Mouse (Mus musculus): ENCODE data around the gene Chtf18. TPM values are rescaled to one million over a fixed set of nuclear protein-coding genes. Genes with fewer than 3 reads are reported as not detected.

Chtf18 gene
- polyA plus RNA-seq, 1 experiment from 2014 or later: 5.8 TPM

DNA sequence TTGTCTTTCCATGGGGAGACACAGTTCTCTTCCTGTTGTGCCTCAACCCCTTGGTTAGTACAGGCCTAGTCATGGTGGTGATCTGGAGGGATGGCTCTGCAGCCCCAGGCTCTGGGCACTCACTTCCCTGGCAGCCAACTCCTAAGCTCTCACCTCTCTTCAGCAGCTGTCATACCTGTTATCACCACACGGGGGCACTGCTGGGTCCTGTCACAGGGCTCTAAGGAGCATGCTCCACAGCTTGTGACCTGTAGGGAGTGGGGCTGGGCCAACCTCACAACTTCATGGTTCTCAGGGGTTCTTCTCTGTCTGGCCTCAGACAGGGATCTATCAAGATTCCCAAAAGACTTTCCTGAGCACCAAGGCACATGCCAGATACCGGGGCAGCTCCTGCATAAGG, 4.9 kb upstream of the Chtf18 start:
- Histone ChIP-seq H3K4me1 (peaks cover 19% of the 10 kb centered on the region), H3K27me3 (replicated peaks) (no peaks in the 10 kb centered on the region), H3K4me3 (replicated peaks) (no peak overlapping the region), H3K9ac (replicated peaks) (no peak overlapping the region), H3K27ac (replicated peaks) (no peak overlapping the region), H3K36me3 (peaks cover 10% of the 10 kb centered on the region; the same call in 1 of the 2 replicates), H3K4me2 (no peak overlapping the region), H3K9me3 (replicated peaks) (no peaks in the 10 kb centered on the region)
- WGBS: 19% methylated on average over 2 of the region's 2 CpGs
- ATAC-seq (ENCODE audit: low FRiP score): no peak

GRCm38 (mm10) chr17:25728009-25728270, 721 bp upstream of the Chtf18 start:
- Histone ChIP-seq H3K4me2 (peak overlapping the region; percentile 97), H3K27me3 (replicated peaks) (no peaks in the 10 kb centered on the region), H3K9me3 (replicated peaks) (no peaks in the 10 kb centered on the region), H3K4me1 (peaks cover 29% of the 10 kb centered on the region), H3K4me3 (replicated peaks) (peak overlapping the region; percentile 59), H3K27ac (replicated peaks) (peak overlapping the region; percentile 72), H3K36me3 (peaks cover 10% of the 10 kb centered on the region; the same call in 1 of the 2 replicates), H3K9ac (replicated peaks) (peak overlapping the region; percentile 68)
- ATAC-seq (ENCODE audit: low FRiP score): peak; percentile 7; the same call in 1 of the 2 replicates
- 24% methylated on average over 4 of the region's 4 CpGs for WGBS

- Histone ChIP-seq H3K36me3 (peaks cover 6% of the 10 kb centered on the region; the same call in 1 of the 2 replicates), H3K27me3 (replicated peaks) (no peaks in the 10 kb centered on the region), H3K4me3 (replicated peaks) (no peak overlapping the region), H3K27ac (replicated peaks) (no peak overlapping the region), H3K9ac (replicated peaks) (no peak overlapping the region), H3K4me2 (no peak overlapping the region), H3K4me1 (peaks cover 29% of the 10 kb centered on the region), H3K9me3 (replicated peaks) (no peaks in the 10 kb centered on the region)
- ATAC-seq (ENCODE audit: low FRiP score): no peak
- WGBS: 80% methylated on average over 6 of the region's 6 CpGs
These were observed 2.0 kb downstream of the Chtf18 start for GRCm38 (mm10) chr17:25725264-25725663.

DNA sequence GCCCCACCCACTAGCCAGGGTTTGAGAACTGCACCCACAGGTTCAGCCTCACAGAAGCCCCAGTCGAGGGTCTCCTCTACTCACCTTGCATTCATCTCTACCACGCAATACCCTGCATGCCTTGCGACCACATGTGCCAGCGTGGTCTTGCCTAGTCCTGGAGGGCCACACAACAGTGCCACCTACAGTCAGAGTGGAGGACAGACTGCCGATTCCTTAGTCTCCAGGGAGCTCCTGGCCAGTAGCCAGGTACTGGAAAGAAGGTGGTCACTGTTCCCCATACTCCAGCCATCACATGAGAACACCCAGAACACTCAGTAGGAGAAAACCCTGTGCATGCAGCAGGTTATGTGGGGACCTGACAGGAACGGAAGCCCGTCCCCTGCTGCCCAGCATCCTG, 3.3 kb downstream of the Chtf18 start:
- no peak for ATAC-seq (ENCODE audit: low FRiP score)
- Histone ChIP-seq H3K4me2 (no peak overlapping the region), H3K27ac (replicated peaks) (no peak overlapping the region), H3K36me3 (no peaks in the 10 kb centered on the region), H3K9me3 (replicated peaks) (no peaks in the 10 kb centered on the region), H3K4me3 (replicated peaks) (no peak overlapping the region), H3K27me3 (replicated peaks) (no peaks in the 10 kb centered on the region), H3K4me1 (peaks cover 22% of the 10 kb centered on the region), H3K9ac (replicated peaks) (no peak overlapping the region)
- 84% methylated on average over 7 of the region's 7 CpGs for whole genome bisulfite sequencing

DNA sequence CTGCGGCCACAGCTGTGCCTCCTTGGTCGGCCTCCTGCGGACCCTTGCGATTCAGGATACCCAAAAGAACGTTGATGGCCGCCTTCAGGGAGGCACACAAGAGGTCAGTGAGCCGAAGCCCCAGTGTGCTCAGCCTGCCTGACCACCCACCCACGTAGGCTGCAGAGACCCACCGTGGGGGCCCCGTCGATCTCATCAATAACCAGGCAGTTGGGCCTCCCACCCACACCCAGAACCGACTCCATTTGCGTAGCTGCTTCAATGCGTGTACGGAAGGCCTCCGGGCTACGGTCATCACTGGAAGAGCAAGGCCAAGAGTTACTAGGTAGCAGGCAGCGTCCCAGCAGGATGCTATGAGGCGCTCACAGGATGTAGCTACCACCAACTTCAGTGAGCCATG, 3.7 kb downstream of the Chtf18 start:
- Histone ChIP-seq H3K9ac (replicated peaks) (no peak overlapping the region), H3K4me3 (replicated peaks) (no peak overlapping the region), H3K9me3 (replicated peaks) (no peaks in the 10 kb centered on the region), H3K4me2 (no peak overlapping the region), H3K4me1 (peaks cover 18% of the 10 kb centered on the region), H3K27ac (replicated peaks) (no peak overlapping the region), H3K27me3 (replicated peaks) (0 out of 2 replicates have a peak, but pooled peaks cover under 1% of the 10 kb centered on the region), H3K36me3 (no peaks in the 10 kb centered on the region)
- ATAC-seq (ENCODE audit: low FRiP score): no peak
- WGBS: 96% methylated on average over 19 of the region's 19 CpGs

DNA sequence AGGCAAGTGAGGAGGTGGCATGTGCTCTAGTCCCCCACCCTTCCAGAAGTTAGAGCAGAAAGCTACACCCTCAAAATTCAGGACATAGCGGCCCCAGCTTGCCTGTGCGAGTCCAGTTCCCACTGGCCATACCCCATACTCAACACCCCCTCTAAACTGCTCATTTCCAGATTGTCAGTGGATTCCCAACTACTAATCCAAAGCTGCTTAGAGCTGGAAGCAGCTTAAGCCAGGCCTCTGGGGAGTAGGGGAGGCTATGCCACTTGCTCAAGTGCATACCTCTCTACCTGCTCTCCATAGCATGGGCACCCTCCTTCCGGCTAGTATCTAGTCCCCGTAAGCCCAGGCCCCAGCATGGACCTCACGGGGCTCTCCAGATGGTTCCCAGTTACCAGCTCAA, 5.7 kb downstream of the Chtf18 start:
- H3K4me2 ChIP-seq: no peak overlapping the region
- H3K9ac ChIP-seq (replicated peaks): no peak overlapping the region
- H3K36me3 ChIP-seq: no peaks in the 10 kb centered on the region
- H3K4me1 ChIP-seq: peaks cover 16% of the 10 kb centered on the region
- 96% methylated on average over 5 of the region's 5 CpGs for WGBS
- no peaks in the 10 kb centered on the region for H3K9me3 ChIP-seq (replicated peaks)
- H3K27me3 ChIP-seq (replicated peaks): peaks cover 21% of the 10 kb centered on the region
- no peak for ATAC-seq (ENCODE audit: low FRiP score)
- no peak overlapping the region for H3K4me3 ChIP-seq (replicated peaks)
- H3K27ac ChIP-seq (replicated peaks): no peak overlapping the region

DNA sequence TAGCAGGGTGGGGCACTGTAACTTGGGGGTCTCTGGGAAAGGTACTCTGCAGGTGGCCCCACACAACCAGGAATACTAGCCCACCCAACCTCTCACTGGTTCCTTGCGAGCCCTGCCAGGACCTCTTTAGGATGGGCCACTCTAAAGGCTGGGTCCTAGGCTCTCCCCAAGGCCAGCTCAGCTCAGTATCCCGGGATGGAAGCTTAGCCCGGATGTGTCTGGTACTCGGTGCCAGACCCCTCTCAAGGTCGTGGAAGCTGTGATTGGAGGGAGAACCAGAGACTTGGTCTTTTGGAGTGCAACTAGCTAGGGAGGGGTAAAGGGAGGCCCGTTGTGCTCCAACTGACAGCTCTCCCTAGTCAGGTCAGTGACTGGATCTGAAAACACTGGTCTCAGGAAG, 9.5 kb downstream of the Chtf18 start:
- H3K27me3 ChIP-seq (replicated peaks): peaks cover 33% of the 10 kb centered on the region
- peak overlapping the region; percentile 51 for H3K9ac ChIP-seq (replicated peaks)
- H3K9me3 ChIP-seq (replicated peaks): no peaks in the 10 kb centered on the region
- no peak overlapping the region for H3K27ac ChIP-seq (replicated peaks)
- H3K4me3 ChIP-seq (replicated peaks): peak overlapping the region; percentile 42
- WGBS: 7% methylated on average over 6 of the region's 6 CpGs
- ATAC-seq (ENCODE audit: low FRiP score): no peak
- peaks cover 12% of the 10 kb centered on the region for H3K4me1 ChIP-seq
- no peaks in the 10 kb centered on the region for H3K36me3 ChIP-seq
- H3K4me2 ChIP-seq: peak overlapping the region; percentile 82

GRCm38 (mm10) chr17:25716711-25717637, 10.2 kb downstream of the Chtf18 start, which contains the start of gene Gng13:
Gene Gng13, plus strand, starts transcription at chr17:25717171.
- Histone ChIP-seq H3K4me2 (peak within 1 kb of the TSS; percentile 82), H3K4me3 (replicated peaks) (peak within 1 kb of the TSS; percentile 42), H3K27ac (replicated peaks) (no peak within 1 kb of the TSS), H3K9ac (replicated peaks) (peak within 1 kb of the TSS; percentile 51), H3K4me1 (peaks cover 12% of the 10 kb centered on the region), H3K36me3 (no peaks in the 10 kb centered on the region), H3K9me3 (replicated peaks) (no peaks in the 10 kb centered on the region), H3K27me3 (replicated peaks) (peaks cover 36% of the 10 kb centered on the region)
- WGBS: 1% methylated on average over 45 of the region's 45 CpGs
- no peak; the same call in 1 of the 2 replicates for ATAC-seq (ENCODE audit: low FRiP score)

DNA sequence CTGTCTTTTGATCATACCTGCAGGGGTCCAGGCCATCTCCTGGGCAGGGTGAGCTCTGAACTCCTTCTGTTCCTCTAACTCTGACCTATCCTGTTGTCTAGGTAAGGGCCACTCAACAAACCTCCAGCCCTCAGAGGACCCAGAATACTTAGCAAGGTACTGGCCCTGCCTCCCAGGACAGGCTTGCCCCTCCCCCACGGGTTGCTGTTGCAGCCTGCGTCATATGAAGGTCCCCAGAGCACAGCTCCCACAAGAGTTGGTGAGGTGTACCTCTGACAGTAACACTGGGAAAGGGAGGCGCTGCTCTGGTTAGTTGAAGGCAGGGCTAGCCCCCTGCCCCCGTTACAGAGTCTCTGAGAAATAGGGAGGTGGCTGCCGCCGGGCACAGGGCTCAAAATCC, 11.1 kb downstream of the Chtf18 start:
- Histone ChIP-seq H3K36me3 (no peaks in the 10 kb centered on the region), H3K9me3 (replicated peaks) (no peaks in the 10 kb centered on the region), H3K9ac (replicated peaks) (no peak overlapping the region), H3K4me3 (replicated peaks) (no peak overlapping the region), H3K27me3 (replicated peaks) (peaks cover 36% of the 10 kb centered on the region), H3K4me2 (no peak overlapping the region), H3K4me1 (peaks cover 12% of the 10 kb centered on the region), H3K27ac (replicated peaks) (no peak overlapping the region)
- ATAC-seq (ENCODE audit: low FRiP score): no peak
- WGBS: 11% methylated on average over 6 of the region's 6 CpGs

GRCm38 (mm10) chr17:25715627-25716026, 11.6 kb downstream of the Chtf18 start:
- H3K4me2 ChIP-seq: no peak overlapping the region
- H3K4me3 ChIP-seq (replicated peaks): no peak overlapping the region
- H3K36me3 ChIP-seq: no peaks in the 10 kb centered on the region
- H3K4me1 ChIP-seq: peaks cover 12% of the 10 kb centered on the region
- H3K9me3 ChIP-seq (replicated peaks): no peaks in the 10 kb centered on the region
- 59% methylated on average over 3 of the region's 3 CpGs for WGBS
- H3K9ac ChIP-seq (replicated peaks): no peak overlapping the region
- no peak overlapping the region for H3K27ac ChIP-seq (replicated peaks)
- peaks cover 36% of the 10 kb centered on the region for H3K27me3 ChIP-seq (replicated peaks)
- ATAC-seq (ENCODE audit: low FRiP score): no peak

DNA sequence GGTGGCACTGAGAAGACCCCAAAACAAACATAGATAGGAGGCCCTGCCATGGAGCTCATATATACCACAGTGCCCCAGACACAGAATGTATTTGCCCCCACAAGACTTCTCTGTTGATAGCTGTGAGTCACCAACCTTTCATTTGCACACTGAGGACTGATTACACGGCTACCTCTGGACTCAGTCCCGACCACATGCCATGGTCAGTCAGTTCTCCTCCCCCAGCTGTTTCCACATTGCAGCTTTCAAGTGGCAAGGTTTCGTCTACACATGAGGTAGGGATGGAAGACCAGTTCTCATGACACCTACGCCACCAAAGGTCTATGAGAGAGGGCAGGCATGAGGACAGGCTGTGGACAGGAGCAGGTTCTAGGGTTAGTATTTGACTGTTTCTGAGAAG, 16.1 kb downstream of the Chtf18 start:
- WGBS: 87% methylated on average over 4 of the region's 4 CpGs
- no peak for ATAC-seq (ENCODE audit: low FRiP score)
- no peak overlapping the region for H3K4me3 ChIP-seq (replicated peaks)

DNA sequence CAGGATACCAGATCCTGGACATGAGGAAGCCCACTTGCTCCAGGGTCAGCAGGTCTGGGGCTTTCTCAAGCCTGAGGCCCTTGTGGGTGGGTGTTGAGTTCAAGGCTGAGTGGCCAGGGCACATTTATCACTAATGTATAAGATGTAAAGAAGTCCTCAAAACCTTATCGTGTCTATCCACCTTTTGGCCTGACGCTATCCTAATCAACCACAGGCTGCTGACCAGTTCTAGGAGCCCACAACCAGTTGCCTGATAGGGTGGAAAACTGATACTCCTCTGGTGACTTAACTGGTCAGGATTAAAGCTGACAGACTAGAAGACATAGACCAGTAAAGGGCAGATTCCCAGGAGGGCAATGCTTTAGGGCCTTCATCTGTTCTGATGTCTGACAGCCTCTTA, 17.2 kb downstream of the Chtf18 start:
- 100% methylated on average over 2 of the region's 2 CpGs for WGBS
- 0 out of 2 replicates have a peak, but pooled peaks cover 3% of the 10 kb centered on the region for H3K27me3 ChIP-seq (replicated peaks)
- H3K4me3 ChIP-seq (replicated peaks): no peak overlapping the region
- H3K4me2 ChIP-seq: no peak overlapping the region
- H3K9ac ChIP-seq (replicated peaks): no peak overlapping the region
- no peaks in the 10 kb centered on the region for H3K4me1 ChIP-seq
- no peaks in the 10 kb centered on the region for H3K36me3 ChIP-seq
- no peak overlapping the region for H3K27ac ChIP-seq (replicated peaks)
- ATAC-seq (ENCODE audit: low FRiP score): no peak
- no peaks in the 10 kb centered on the region for H3K9me3 ChIP-seq (replicated peaks)

More for the DNA sequence above, 16.1 kb downstream of the Chtf18 start:
- peaks cover 12% of the 10 kb centered on the region for H3K27me3 ChIP-seq (replicated peaks)
- H3K4me1 ChIP-seq: no peaks in the 10 kb centered on the region
- H3K9me3 ChIP-seq (replicated peaks): no peaks in the 10 kb centered on the region
- H3K9ac ChIP-seq (replicated peaks): no peak overlapping the region
- H3K27ac ChIP-seq (replicated peaks): no peak overlapping the region
- H3K36me3 ChIP-seq: no peaks in the 10 kb centered on the region
- no peak overlapping the region for H3K4me2 ChIP-seq
